Mouse (Mus musculus): ENCODE measurements at regions not wholly inside any gene's neighbourhood (a gene's known extent, or its start where the extent isn't known, plus 50 kb on each side); places are given as distances from the start of the nearest gene placed in this dataset.

GRCm38 (mm10) chr12:12650309-12650708 lies 291.4 kb downstream of the Mycn start:
- no peak for TF ChIP-seq POLR2A (IDR thresholded peaks at IDR 0.05; ENCODE audit: borderline replicate concordance, insufficient read depth, low read length)
- TF ChIP-seq CTCF (IDR thresholded peaks at IDR 0.05; ENCODE audit: borderline replicate concordance, insufficient read depth, low read depth, low read length), result no peak

All from cerebellum, adult 2 months (tissue).